Mouse (Mus musculus) liver, adult 2 months (tissue): ENCODE measurements around the gene Gucy1a1. TPM values are rescaled to one million over a fixed set of nuclear protein-coding genes. Genes with fewer than 3 reads are reported as not detected.

Source experiments
- DNase-seq: peaks from one replicate; pipeline ENCODE4 v3.0.0-alpha.2; 2011; ENCODE audit warnings: low read depth, low spot score; ENCODE audit errors: extremely low read depth
- H3K27ac ChIP-seq: fragments of 200-500 bp; replicated peaks from 2 replicates; pipeline ENCODE4 v1.5.1; 2012; ENCODE audit warnings: low read depth, mild to moderate bottlenecking, control low read depth, inconsistent platforms, low read length; ENCODE audit not compliant: insufficient read depth
- H3K27me3 ChIP-seq: fragments of 200-500 bp; 2 replicates; pipeline ENCODE4 v1.6.1; 2012; ENCODE audit warnings: mild to moderate bottlenecking, moderate library complexity, low read length, inconsistent platforms; ENCODE audit not compliant: control insufficient read depth, insufficient read depth
- H3K36me3 ChIP-seq: fragments of 200-500 bp; 2 replicates; pipeline ENCODE4 v1.6.1; 2012; ENCODE audit warnings: low read length, inconsistent platforms; ENCODE audit not compliant: control insufficient read depth, insufficient read depth
- H3K4me1 ChIP-seq: fragments of 200-500 bp; 2 replicates; pipeline ENCODE4 v1.6.1; 2011; ENCODE audit warnings: low read length; ENCODE audit not compliant: control insufficient read depth, insufficient read depth
- H3K4me3 ChIP-seq: fragments of 200-500 bp; 2 replicates; pipeline ENCODE4 v1.5.1; 2011; ENCODE audit warnings: low read depth, mild to moderate bottlenecking, control low read depth, low read length, moderate library complexity; ENCODE audit not compliant: insufficient read depth
- H3K79me2 ChIP-seq: fragments of 200-500 bp; 2 replicates; pipeline ENCODE4 v1.6.1; 2012; ENCODE audit warnings: inconsistent platforms, mild to moderate bottlenecking, low read length, moderate library complexity; ENCODE audit not compliant: control insufficient read depth, insufficient read depth
- H3K9ac ChIP-seq: fragments of 200-500 bp; 2 replicates; pipeline ENCODE4 v1.6.1; 2012; ENCODE audit warnings: low read depth, mild to moderate bottlenecking, control low read depth, inconsistent platforms, low read length
- CTCF ChIP-seq: fragments of 200-500 bp; IDR thresholded peaks from 2 replicates; pipeline ENCODE4 v1.5.1; 2011; ENCODE audit warnings: low read depth, low read length, control low read depth
- POLR2A ChIP-seq: fragments of 200-500 bp; IDR thresholded peaks from 2 replicates; pipeline ENCODE4 v1.6.1; 2011; ENCODE audit warnings: low read length, control low read depth; ENCODE audit not compliant: insufficient read depth; ENCODE audit errors: extremely low read depth
- WGBS: fragments of 180-500 bp; shearing (Covaris S2); methylation state at CpG from one replicate; pipeline ENCODE4 v1.1.7; 2018; 5-methylcytosine and 5-hydroxymethylcytosine counted together
- polyA plus RNA-seq: library from polyadenylated mRNA; depleted of rRNA; stranded (reverse); fragments of >200 nt; gene quantifications from 2 replicates; pipeline ENCODE4 v1.2.3, GENCODE M21; 2012; rRNA removed
- total RNA-seq: library from RNA; depleted of rRNA; stranded (reverse); fragments of >200 nt; gene quantifications from 2 replicates; pipeline ENCODE4 v1.2.3, GENCODE M21; 2014; rRNA removed

The Gucy1a1 gene
- total and polyA plus RNA-seq, 2 experiments: 2.7 to 4.6 TPM

DNA sequence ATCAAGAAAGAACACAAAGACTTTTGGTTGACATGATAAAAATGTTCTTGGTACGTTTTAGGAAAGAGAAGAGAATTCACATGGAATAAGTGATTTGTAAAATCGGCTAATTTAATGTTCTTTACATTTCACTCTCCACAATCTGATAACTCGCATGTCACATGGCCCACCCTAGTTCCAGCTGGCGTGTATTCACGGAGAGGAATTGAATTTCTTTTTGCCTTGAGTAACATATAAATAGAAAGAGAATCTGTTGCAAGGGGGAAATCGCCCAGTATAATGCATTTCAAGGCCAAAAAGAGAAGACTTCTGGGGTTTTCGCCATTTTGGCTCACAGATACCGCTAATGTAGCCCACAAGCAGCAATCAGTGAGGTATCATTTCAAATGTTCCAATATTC, 99.5 kb downstream of the Gucy1a1 start:
- no peaks in the 10 kb centered on the region for H3K36me3 ChIP-seq
- 82% methylated on average over 8 of the region's 8 CpGs for WGBS
- TF ChIP-seq POLR2A (no peak), CTCF (no peak)
- H3K9ac ChIP-seq: no peak overlapping the region
- no peaks in the 10 kb centered on the region for H3K79me2 ChIP-seq
- H3K4me3 ChIP-seq: no peak overlapping the region
- H3K27ac ChIP-seq: no peak overlapping the region
- no peaks in the 10 kb centered on the region for H3K27me3 ChIP-seq
- H3K4me1 ChIP-seq: no peaks in the 10 kb centered on the region; the same call in 1 of the 2 replicates
- no peak for DNase-seq

DNA sequence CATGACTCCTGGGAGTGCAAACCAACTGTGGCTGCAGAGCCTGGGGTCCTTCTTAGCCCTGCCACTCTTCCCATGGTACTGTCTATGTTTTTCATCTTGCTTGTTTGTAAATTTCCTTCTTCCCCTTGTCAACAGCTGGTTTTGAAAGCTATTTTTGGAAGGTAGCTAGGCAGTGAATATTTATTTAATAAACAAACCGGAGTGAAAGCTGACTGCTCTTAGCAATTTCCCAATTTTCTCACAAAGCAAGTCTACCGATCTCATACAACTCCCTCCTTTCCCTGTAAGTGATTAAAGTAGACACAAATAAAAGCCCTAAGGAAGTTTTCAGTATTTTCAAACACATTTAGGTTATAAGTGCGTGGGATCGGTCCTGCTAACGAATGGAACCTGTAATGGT, 100.7 kb downstream of the Gucy1a1 start:
- 67% methylated on average over 5 of the region's 5 CpGs for WGBS
- H3K27me3 ChIP-seq: no peaks in the 10 kb centered on the region
- no peak overlapping the region for H3K4me3 ChIP-seq
- no peaks in the 10 kb centered on the region; the same call in 1 of the 2 replicates for H3K4me1 ChIP-seq
- H3K36me3 ChIP-seq: no peaks in the 10 kb centered on the region
- DNase-seq: no peak
- H3K9ac ChIP-seq: no peak overlapping the region
- H3K79me2 ChIP-seq: no peaks in the 10 kb centered on the region
- no peak overlapping the region for H3K27ac ChIP-seq
- TF ChIP-seq POLR2A: no peak
- no peak for TF ChIP-seq CTCF

DNA sequence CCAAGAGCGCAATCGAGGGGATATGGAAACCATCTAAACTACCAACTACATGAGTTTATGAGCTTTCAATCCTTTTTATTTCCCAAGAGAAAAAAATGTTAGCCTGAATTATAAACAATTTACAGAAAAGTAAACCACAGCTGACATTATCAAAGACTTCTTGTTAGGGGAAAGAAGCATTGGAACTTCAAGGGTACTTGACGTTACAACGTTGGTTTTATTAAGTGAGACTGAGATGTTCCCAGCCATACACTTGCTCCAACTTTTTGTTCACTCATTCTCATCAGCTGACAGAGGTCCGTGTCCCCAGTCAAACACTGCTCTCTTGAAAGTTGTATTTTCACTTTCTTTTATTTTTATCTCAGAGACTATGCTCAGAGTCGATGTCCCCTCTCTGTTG, 101.9 kb downstream of the Gucy1a1 start:
- WGBS: 82% methylated on average over 6 of the region's 6 CpGs
- Histone ChIP-seq H3K4me1 (no peaks in the 10 kb centered on the region; the same call in 1 of the 2 replicates), H3K79me2 (no peaks in the 10 kb centered on the region), H3K27ac (no peak overlapping the region), H3K9ac (no peak overlapping the region), H3K36me3 (no peaks in the 10 kb centered on the region), H3K4me3 (no peak overlapping the region), H3K27me3 (no peaks in the 10 kb centered on the region)
- no peak for TF ChIP-seq CTCF
- no peak for TF ChIP-seq POLR2A
- no peak for DNase-seq

Other genes starting within 250 kb of the Gucy1a1 start
- 43.8 and 54.7 TPM in 2 replicates for gene Ctso, start 213.2 kb downstream of the Gucy1a1 start, total RNA-seq
- gene Ctso, start 213.2 kb downstream of the Gucy1a1 start, polyA plus RNA-seq: 14.3 and 15.3 TPM in 2 replicates
- gene Tdo2, start 169.6 kb downstream of the Gucy1a1 start, total RNA-seq: 2,393 and 2,551 TPM in 2 replicates
- gene Tdo2, start 169.6 kb downstream of the Gucy1a1 start, polyA plus RNA-seq: 931 and 1,118 TPM in 2 replicates
- 7.5 and 8.7 TPM in 2 replicates for gene Asic5, start 163.5 kb downstream of the Gucy1a1 start, total RNA-seq
- 1.1 and 1.7 TPM in 2 replicates for gene Asic5, start 163.5 kb downstream of the Gucy1a1 start, polyA plus RNA-seq
- 6.7 and 7.3 TPM in 2 replicates for gene Gucy1b1, start 71.1 kb downstream of the Gucy1a1 start, total RNA-seq
- 1.9 and 3.0 TPM in 2 replicates for gene Gucy1b1, start 71.1 kb downstream of the Gucy1a1 start, polyA plus RNA-seq
- gene Map9, start 212.3 kb upstream of the Gucy1a1 start, total RNA-seq: 0.13 and 0.28 TPM in 2 replicates
- gene Map9, start 212.3 kb upstream of the Gucy1a1 start, polyA plus RNA-seq: 0.04 and 0.05 TPM in 2 replicates